Mouse (Mus musculus): ENCODE data around the gene Smg9.
A peak's percentile ranks its signal among the peaks of the same experiment; 100 is the strongest.

The Smg9 gene

GRCm38 (mm10) chr7:24448782-24449517 lies 49.5 kb downstream of the Smg9 start:
- DNase-seq, result no peak

- DNase-seq, result no peak
Observed at GRCm38 (mm10) chr7:24450585-24451017, 51.2 kb downstream of the Smg9 start.

DNA sequence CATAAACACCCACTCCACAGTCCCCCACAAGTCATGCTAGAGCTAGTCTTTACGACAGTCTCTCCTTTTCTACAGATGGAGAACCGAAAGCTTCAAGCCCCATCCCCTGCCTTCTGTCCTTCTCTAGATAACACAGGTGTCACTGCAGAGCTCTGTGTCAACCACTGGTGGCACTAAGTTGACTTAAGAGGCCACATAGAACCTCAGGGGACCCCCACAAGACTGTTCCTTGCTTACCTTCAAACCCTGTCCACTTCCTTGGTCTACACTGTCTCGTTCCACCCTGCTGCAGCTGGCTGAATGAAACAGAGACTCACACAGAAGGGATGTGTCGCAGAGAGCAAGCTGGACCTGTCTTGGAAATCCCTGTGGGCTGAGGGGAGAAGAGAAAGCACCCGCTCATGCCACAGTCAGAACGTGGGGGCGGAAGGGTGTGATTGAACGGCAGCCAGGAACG lies 52.5 kb downstream of the Smg9 start, which contains the start of gene Irgc1:
Gene Irgc1, minus strand, starts transcription at position 443 of the 457 bp plus-strand sequence.
- DNase-seq, result no peak

GRCm38 (mm10) chr7:24454199-24454598 lies 54.8 kb downstream of the Smg9 start:
- DNase-seq, result no peak

- no peak for DNase-seq
Observed at GRCm38 (mm10) chr7:24455726-24456125, 56.3 kb downstream of the Smg9 start.

- DNase-seq, result no peak
Observed at GRCm38 (mm10) chr7:24457726-24458370, 58.4 kb downstream of the Smg9 start.

DNA sequence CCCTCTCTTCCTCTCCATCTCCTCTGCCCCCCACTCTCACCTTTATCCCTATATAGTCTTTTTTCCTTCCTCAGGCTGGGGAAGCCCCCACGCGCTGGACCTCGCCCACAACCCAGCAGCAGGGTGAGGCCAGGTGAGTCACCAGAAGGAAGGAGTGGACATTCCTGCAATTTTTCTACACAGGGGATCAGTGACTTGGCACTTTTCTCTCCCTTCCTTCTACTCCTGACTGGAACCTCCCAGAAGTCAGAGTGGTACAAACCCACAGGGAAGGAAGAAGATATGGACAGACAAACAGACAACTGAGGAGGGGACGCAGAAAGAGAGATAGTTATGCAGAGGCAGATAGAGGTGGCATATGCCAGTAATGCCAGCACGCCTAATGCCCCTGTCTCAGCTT lies 60.0 kb downstream of the Smg9 start:
- DNase-seq, result no peak

- DNase-seq, result no peak
Observed at GRCm38 (mm10) chr7:24459843-24460242, 60.4 kb downstream of the Smg9 start.

DNA sequence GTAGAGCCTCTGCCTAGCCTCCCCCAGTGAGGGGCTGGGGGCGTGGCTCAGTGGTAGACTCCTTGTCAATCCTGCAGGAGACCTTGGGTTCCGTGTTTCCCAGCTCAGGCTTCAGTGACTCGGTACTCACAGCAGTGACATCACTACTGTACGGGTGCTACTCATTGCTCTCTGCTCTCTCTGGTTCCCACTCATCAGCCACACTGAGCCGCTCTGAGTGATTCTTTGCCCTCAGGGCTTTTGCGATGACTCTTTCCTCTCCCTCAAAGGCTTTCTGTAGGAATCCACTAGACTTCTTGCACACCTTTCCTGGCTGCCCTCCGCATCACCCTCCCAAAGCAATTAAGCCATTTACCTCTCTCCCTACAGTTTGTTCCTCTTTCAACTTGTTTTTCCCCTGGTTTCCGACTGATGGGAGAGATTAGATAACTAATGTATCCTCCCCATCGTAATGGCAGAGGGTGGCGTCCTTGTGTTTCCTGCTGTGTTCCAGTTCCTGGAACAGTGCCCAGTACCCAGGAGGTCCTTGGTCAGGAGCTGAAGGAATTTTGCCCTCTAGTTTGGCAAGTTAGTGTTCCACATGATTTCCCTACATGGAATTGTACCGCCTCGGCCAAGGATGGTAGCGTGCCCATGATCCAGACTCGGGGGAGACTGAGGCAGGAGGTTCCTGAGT lies 62.1 kb downstream of the Smg9 start:
- DNase-seq, result no peak

- DNase-seq, result no peak
Observed at GRCm38 (mm10) chr7:24462388-24463319, 63.2 kb downstream of the Smg9 start, which contains the start of gene Plaur. Gene Plaur, plus strand, starts transcription at chr7:24462484.

DNA sequence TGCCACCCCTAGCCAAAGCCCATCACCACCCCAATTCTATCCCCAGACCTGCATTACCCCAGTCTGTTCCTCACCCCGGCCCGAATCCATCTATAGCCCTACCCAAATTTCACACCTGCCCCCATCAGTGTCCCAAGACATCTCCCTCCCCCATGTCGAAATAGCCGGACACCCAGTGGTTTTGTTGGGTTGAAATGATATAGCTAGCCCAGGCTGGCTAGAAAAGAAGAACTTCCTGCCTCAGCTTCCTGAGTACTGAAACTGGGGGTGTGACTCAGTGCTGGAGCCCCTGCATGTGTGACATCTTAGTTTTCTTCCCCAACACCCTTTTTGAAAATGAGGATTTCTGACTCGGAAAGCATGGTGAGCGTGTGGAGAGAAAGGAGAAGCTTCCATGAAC lies 67.4 kb downstream of the Smg9 start:
- DNase-seq, result no peak

- no peak for DNase-seq
Observed at GRCm38 (mm10) chr7:24467886-24468285, 68.5 kb downstream of the Smg9 start.

DNA sequence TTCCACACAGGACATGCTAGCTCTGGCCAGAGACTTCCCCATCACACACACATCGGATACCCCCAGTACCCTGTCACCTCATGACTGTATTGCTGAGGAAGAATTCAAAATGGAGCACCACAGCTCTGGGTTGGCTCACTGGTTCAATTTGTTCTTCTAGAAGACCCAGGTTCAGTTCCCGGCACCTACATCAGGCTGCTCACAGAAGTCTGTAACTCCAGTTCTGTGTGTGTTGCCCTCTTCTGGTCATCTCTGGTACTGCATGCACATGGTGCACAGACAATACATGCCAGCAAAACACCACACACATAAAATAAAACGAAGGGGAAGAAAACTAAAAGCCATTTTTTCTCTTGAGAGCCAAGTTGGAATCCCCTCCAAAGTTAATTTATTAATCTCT lies 69.7 kb downstream of the Smg9 start:
- DNase-seq, result no peak

DNA sequence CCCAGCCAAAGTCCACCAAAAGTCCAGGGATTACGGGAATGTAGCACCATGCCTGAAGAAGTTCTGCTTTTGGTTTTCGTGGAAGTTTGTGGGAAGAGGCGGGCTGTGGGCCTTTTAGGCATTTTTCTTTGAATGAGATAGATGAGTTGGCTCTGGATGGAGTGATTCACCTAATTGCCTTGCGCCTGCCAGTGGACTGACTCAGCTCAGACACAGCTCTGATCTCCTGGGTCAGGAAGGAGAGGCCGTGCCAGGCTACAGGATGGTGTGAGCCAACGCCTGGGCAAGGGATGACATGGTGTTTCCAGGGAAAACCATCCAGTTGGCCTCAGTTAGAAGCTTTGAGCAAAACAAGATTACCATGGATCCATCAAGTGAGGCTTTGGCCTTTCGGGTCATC lies 70.9 kb downstream of the Smg9 start:
- peak; percentile 61 for DNase-seq

Data from cerebellum, adult 9-10 months (tissue).